Mouse (Mus musculus): ENCODE results near the gene Pde1c.

Gene Pde1c

GRCm38 (mm10) chr6:56332149-56332548 lies 236.8 kb downstream of the Pde1c start:
- DNase-seq (ENCODE audit: low read depth, low spot score): no peak

GRCm38 (mm10) chr6:56331432-56331831 lies 237.5 kb downstream of the Pde1c start:
- no peak for DNase-seq (ENCODE audit: low read depth, low spot score)

GRCm38 (mm10) chr6:56328103-56328502 lies 240.8 kb downstream of the Pde1c start:
- no peak for DNase-seq (ENCODE audit: low read depth, low spot score)

- no peak for DNase-seq (ENCODE audit: low read depth, low spot score)
Observed at GRCm38 (mm10) chr6:56322799-56323198, 246.1 kb downstream of the Pde1c start.

GRCm38 (mm10) chr6:56310318-56310717 lies 258.6 kb downstream of the Pde1c start:
- no peak for DNase-seq (ENCODE audit: low read depth, low spot score)

- no peak for DNase-seq (ENCODE audit: low read depth, low spot score)
Observed at GRCm38 (mm10) chr6:56306066-56306465, 262.8 kb downstream of the Pde1c start.

GRCm38 (mm10) chr6:56292176-56292575 lies 276.7 kb downstream of the Pde1c start:
- DNase-seq (ENCODE audit: low read depth, low spot score): peak; percentile 88

GRCm38 (mm10) chr6:56289307-56289706 lies 279.6 kb downstream of the Pde1c start:
- DNase-seq (ENCODE audit: low read depth, low spot score): no peak

GRCm38 (mm10) chr6:56284821-56285220 lies 284.1 kb downstream of the Pde1c start:
- no peak for DNase-seq (ENCODE audit: low read depth, low spot score)

- DNase-seq (ENCODE audit: low read depth, low spot score): no peak
Observed at GRCm38 (mm10) chr6:56275461-56275860, 293.4 kb downstream of the Pde1c start.

- DNase-seq (ENCODE audit: low read depth, low spot score): no peak
Observed at GRCm38 (mm10) chr6:56271741-56272140, 297.2 kb downstream of the Pde1c start.

GRCm38 (mm10) chr6:56264509-56264908 lies 304.4 kb downstream of the Pde1c start:
- no peak for DNase-seq (ENCODE audit: low read depth, low spot score)

GRCm38 (mm10) chr6:56260118-56260517 lies 308.8 kb downstream of the Pde1c start:
- DNase-seq (ENCODE audit: low read depth, low spot score): no peak

GRCm38 (mm10) chr6:56257555-56258297 lies 311.2 kb downstream of the Pde1c start:
- no peak for DNase-seq (ENCODE audit: low read depth, low spot score)

- DNase-seq (ENCODE audit: low read depth, low spot score): no peak
Observed at GRCm38 (mm10) chr6:56250091-56250490, 318.8 kb downstream of the Pde1c start.

GRCm38 (mm10) chr6:56191426-56192140 lies 377.3 kb downstream of the Pde1c start:
- no peak for DNase-seq (ENCODE audit: low read depth, low spot score)

GRCm38 (mm10) chr6:56176485-56176884 lies 392.4 kb downstream of the Pde1c start:
- DNase-seq (ENCODE audit: low read depth, low spot score): no peak

GRCm38 (mm10) chr6:56172172-56172571 lies 396.7 kb downstream of the Pde1c start:
- DNase-seq (ENCODE audit: low read depth, low spot score): no peak

GRCm38 (mm10) chr6:56168736-56169135 lies 400.2 kb downstream of the Pde1c start:
- no peak for DNase-seq (ENCODE audit: low read depth, low spot score)

- no peak for DNase-seq (ENCODE audit: low read depth, low spot score)
Observed at GRCm38 (mm10) chr6:56158217-56158616, 410.7 kb downstream of the Pde1c start.

- DNase-seq (ENCODE audit: low read depth, low spot score): no peak
Observed at GRCm38 (mm10) chr6:56156836-56157235, 412.1 kb downstream of the Pde1c start.

- DNase-seq (ENCODE audit: low read depth, low spot score): no peak
Observed at GRCm38 (mm10) chr6:56130493-56131159, 438.3 kb downstream of the Pde1c start.
